Mouse (Mus musculus): ENCODE data around the gene Mrps27. TPM values are rescaled to one million over a fixed set of nuclear protein-coding genes. Genes with fewer than 3 reads are reported as not detected.

The Mrps27 gene
- polyA plus RNA-seq, 1 experiment from 2014 or later, result 36.3 TPM

- 63% methylated on average over 3 of the region's 3 CpGs for WGBS (ENCODE audit: insufficient replicate concordance)
- H3K9me3 ChIP-seq (replicated peaks), result no peaks in the 10 kb centered on the region
- H3K27me3 ChIP-seq, result no peaks in the 10 kb centered on the region
- no peak overlapping the region for H3K27ac ChIP-seq
- no peaks in the 10 kb centered on the region for H3K4me1 ChIP-seq (replicated peaks)
- no peak overlapping the region for H3K4me2 ChIP-seq
- no peak for DNase-seq
- H3K36me3 ChIP-seq, result 0 out of 2 replicates have a peak, but pooled peaks cover 4% of the 10 kb centered on the region
- H3K9ac ChIP-seq, result no peak overlapping the region
- ATAC-seq (ENCODE audit: low read depth), result no peak
- no peak overlapping the region for H3K4me3 ChIP-seq (replicated peaks)
These were observed 48.5 kb downstream of the Mrps27 start for GRCm38 (mm10) chr13:99393128-99393527.

DNA sequence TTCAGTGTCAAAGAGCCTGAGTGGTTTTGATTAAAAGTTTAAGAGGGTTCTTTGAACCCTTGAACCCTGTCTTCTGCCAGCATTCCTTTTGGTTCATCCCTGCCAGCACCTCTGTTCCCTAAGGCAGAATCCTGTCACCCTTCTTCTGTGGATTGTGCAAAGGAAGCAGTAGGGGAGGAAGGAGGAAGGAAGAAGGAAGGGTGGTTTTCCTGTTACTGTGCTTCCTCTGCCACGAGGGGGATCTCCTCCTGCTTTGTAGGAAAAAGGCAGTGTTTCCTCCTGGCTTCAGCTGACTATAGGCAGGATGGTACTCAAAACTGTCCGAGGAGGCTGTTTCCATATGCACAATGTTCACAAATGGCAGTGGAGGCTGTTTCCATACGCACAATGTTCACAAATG, 50.1 kb downstream of the Mrps27 start:
- no peak for DNase-seq
- H3K4me1 ChIP-seq (replicated peaks), result no peaks in the 10 kb centered on the region
- H3K36me3 ChIP-seq, result 0 out of 2 replicates have a peak, but pooled peaks cover 3% of the 10 kb centered on the region
- 52% methylated on average over 3 of the region's 3 CpGs for WGBS (ENCODE audit: insufficient replicate concordance)
- H3K27ac ChIP-seq, result no peak overlapping the region
- no peak overlapping the region for H3K4me2 ChIP-seq
- ATAC-seq (ENCODE audit: low read depth), result no peak
- no peak overlapping the region for H3K9ac ChIP-seq
- H3K27me3 ChIP-seq, result no peaks in the 10 kb centered on the region
- no peak overlapping the region for H3K4me3 ChIP-seq (replicated peaks)
- no peaks in the 10 kb centered on the region for H3K9me3 ChIP-seq (replicated peaks)

DNA sequence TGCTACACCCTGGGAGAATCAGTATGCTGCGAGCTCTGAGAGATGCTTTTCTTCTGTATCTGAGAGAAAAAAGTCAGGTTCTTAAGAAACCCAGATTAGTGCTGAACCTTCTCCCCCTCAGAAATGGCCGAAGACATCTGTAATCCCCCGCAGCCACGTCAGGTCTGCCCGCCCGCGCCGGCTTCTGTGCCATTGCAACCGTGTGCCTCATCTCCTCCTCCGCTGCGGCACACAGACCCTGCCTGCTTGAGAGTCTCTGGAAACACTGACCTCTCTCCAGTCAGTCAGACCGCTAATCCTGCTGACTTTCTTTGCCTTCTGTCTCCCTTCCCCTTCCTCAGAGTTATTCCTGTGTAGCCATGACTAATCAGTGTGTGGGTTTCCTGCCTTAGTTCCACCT, 50.9 kb downstream of the Mrps27 start:
- Histone ChIP-seq H3K36me3 (peaks cover 5% of the 10 kb centered on the region), H3K27ac (no peak overlapping the region), H3K4me2 (no peak overlapping the region), H3K4me1 (replicated peaks) (no peaks in the 10 kb centered on the region), H3K9ac (no peak overlapping the region), H3K4me3 (replicated peaks) (no peak overlapping the region), H3K27me3 (no peaks in the 10 kb centered on the region), H3K9me3 (replicated peaks) (no peaks in the 10 kb centered on the region)
- WGBS (ENCODE audit: insufficient replicate concordance), result 78% methylated on average over 12 of the region's 12 CpGs
- DNase-seq, result no peak
- ATAC-seq (ENCODE audit: low read depth), result no peak

- Histone ChIP-seq H3K4me2 (no peak overlapping the region), H3K9me3 (replicated peaks) (no peaks in the 10 kb centered on the region), H3K4me3 (replicated peaks) (no peak overlapping the region), H3K4me1 (replicated peaks) (no peaks in the 10 kb centered on the region), H3K36me3 (peaks cover 13% of the 10 kb centered on the region), H3K27ac (no peak overlapping the region), H3K9ac (no peak overlapping the region), H3K27me3 (no peaks in the 10 kb centered on the region)
- WGBS (ENCODE audit: insufficient replicate concordance), result 72% methylated on average over 7 of the region's 7 CpGs
- DNase-seq, result no peak
- no peak for ATAC-seq (ENCODE audit: low read depth)
These were observed 52.6 kb downstream of the Mrps27 start for GRCm38 (mm10) chr13:99397228-99397627.

GRCm38 (mm10) chr13:99398149-99398701, 53.6 kb downstream of the Mrps27 start:
- H3K36me3 ChIP-seq, result peaks cover 22% of the 10 kb centered on the region
- H3K4me2 ChIP-seq, result no peak overlapping the region
- H3K9ac ChIP-seq, result no peak overlapping the region
- no peaks in the 10 kb centered on the region for H3K9me3 ChIP-seq (replicated peaks)
- ATAC-seq (ENCODE audit: low read depth), result no peak
- H3K4me3 ChIP-seq (replicated peaks), result no peak overlapping the region
- no peak overlapping the region for H3K27ac ChIP-seq
- no peaks in the 10 kb centered on the region for H3K27me3 ChIP-seq
- 86% methylated on average over 12 of the region's 12 CpGs for WGBS (ENCODE audit: insufficient replicate concordance)
- DNase-seq, result no peak
- H3K4me1 ChIP-seq (replicated peaks), result no peaks in the 10 kb centered on the region

DNA sequence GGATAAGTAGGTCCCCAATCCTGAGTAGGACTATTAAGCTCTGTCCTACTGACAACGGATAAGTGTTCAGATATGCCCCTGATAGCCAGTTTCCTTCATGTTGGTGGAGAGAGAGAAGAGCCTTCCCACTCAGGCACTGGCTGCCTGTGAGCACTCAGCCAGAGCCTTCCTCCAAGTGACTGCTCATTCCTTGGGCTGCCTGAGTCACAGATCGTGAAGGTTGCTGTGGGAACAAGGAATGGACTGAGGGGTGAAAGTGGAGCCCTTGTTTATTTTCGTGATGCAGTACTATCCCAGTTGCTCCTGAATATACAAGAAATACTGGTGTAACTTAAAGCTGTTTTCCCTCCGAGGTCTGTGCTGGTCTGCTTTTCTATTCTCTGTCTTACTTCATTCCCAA, 54.8 kb downstream of the Mrps27 start:
- no peak for ATAC-seq (ENCODE audit: low read depth)
- Histone ChIP-seq H3K36me3 (peaks cover 33% of the 10 kb centered on the region), H3K27me3 (no peaks in the 10 kb centered on the region), H3K9me3 (replicated peaks) (no peaks in the 10 kb centered on the region), H3K4me1 (replicated peaks) (no peaks in the 10 kb centered on the region), H3K9ac (no peak overlapping the region), H3K4me3 (replicated peaks) (no peak overlapping the region), H3K27ac (no peak overlapping the region), H3K4me2 (no peak overlapping the region)
- WGBS (ENCODE audit: insufficient replicate concordance), result 67% methylated on average over 4 of the region's 4 CpGs
- DNase-seq, result no peak

DNA sequence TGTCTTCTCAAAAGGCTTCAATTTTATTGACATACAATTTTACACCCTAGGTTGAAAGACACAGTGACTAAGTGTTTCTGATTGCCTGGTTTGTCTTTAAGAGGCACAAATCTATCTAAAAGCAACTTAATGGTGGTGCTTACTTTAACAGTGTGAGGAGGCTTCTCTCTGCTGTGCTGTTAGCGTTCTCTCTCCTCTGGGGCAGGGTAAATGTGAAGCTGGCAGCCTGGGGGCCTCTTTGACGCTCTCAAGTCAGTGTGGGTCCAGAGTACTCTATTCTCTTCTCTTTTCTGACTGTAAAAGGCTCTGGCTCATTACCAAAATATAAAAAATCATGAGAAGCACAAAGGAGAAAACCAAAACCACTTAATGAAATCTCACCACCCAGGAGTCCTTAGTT, 64.6 kb downstream of the Mrps27 start:
- Histone ChIP-seq H3K36me3 (peaks cover 79% of the 10 kb centered on the region), H3K4me1 (replicated peaks) (no peaks in the 10 kb centered on the region), H3K4me2 (no peak overlapping the region), H3K27ac (no peak overlapping the region), H3K9me3 (replicated peaks) (no peaks in the 10 kb centered on the region), H3K9ac (no peak overlapping the region), H3K27me3 (no peaks in the 10 kb centered on the region), H3K4me3 (replicated peaks) (no peak overlapping the region)
- DNase-seq (no peak), ATAC-seq (ENCODE audit: low read depth) (no peak)
- 79% methylated on average over 2 of the region's 2 CpGs for WGBS (ENCODE audit: insufficient replicate concordance)

GRCm38 (mm10) chr13:99410611-99411515, 66.3 kb downstream of the Mrps27 start:
- Histone ChIP-seq H3K27ac (no peak overlapping the region), H3K4me2 (no peak overlapping the region), H3K36me3 (peaks cover 79% of the 10 kb centered on the region), H3K4me1 (replicated peaks) (no peaks in the 10 kb centered on the region), H3K9ac (no peak overlapping the region), H3K4me3 (replicated peaks) (no peak overlapping the region), H3K27me3 (no peaks in the 10 kb centered on the region), H3K9me3 (replicated peaks) (no peaks in the 10 kb centered on the region)
- 78% methylated on average over 14 of the region's 14 CpGs for WGBS (ENCODE audit: insufficient replicate concordance)
- ATAC-seq (ENCODE audit: low read depth) (no peak), DNase-seq (no peak)

DNA sequence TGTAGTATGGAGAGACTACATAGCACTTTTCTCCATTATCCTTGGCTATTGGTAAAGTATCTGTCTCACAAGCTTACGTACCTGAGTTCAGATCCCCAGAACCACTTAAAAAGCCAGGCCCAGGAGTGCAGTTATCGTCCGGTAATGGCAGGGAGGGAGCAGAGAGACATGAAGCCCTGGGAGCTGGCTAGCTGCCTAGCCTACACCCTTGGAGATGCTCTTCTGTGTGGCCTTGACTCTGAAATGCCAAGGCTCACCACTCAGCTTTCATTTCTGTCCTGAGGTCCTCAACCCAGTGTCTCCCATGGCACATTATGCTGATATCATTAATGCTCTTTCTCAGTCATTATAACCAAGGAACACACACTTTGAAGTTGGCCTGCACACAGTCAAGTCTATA, 67.2 kb downstream of the Mrps27 start:
- 87% methylated on average over 3 of the region's 3 CpGs for WGBS (ENCODE audit: insufficient replicate concordance)
- ATAC-seq (ENCODE audit: low read depth) (no peak), DNase-seq (no peak)
- Histone ChIP-seq H3K27me3 (no peaks in the 10 kb centered on the region), H3K4me1 (replicated peaks) (no peaks in the 10 kb centered on the region), H3K4me3 (replicated peaks) (no peak overlapping the region), H3K9ac (no peak overlapping the region), H3K27ac (no peak overlapping the region), H3K4me2 (no peak overlapping the region), H3K36me3 (peaks cover 78% of the 10 kb centered on the region), H3K9me3 (replicated peaks) (no peaks in the 10 kb centered on the region)

DNA sequence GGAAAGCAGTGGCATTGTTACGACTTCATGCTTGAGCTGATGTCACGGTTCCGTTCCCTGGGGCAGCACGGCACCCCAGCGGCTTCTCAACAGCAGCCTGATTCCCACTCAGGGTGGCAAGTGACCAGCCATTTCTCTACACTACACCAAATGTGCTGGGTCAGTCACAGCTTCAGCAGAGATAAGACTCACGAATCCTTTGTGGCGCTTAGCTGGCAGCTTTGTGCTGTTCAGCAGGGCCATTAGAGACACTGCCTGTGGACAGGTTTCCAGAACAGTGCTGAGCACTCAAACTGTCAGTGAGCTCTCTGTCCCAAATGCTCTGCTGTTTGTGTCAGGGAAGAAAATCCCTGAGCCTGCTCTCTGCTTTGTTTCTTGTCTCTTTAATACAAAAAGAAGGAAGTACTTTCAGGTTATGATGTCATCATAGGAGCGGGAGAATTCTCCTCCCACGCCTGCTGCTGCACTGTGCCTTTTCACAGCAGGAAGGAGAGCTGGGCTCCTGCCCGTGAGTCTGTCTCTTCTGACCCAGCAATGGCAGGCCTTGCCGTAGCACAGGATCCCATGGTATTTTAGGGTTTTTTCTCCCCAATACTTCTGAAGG, 68.0 kb downstream of the Mrps27 start:
- DNase-seq, result no peak
- H3K4me3 ChIP-seq (replicated peaks), result no peak overlapping the region
- no peak overlapping the region for H3K27ac ChIP-seq
- WGBS (ENCODE audit: insufficient replicate concordance), result 66% methylated on average over 11 of the region's 11 CpGs
- H3K4me1 ChIP-seq (replicated peaks), result no peaks in the 10 kb centered on the region
- no peak overlapping the region for H3K9ac ChIP-seq
- ATAC-seq (ENCODE audit: low read depth), result no peak
- H3K4me2 ChIP-seq, result no peak overlapping the region
- H3K27me3 ChIP-seq, result no peaks in the 10 kb centered on the region
- no peaks in the 10 kb centered on the region for H3K9me3 ChIP-seq (replicated peaks)
- H3K36me3 ChIP-seq, result peaks cover 74% of the 10 kb centered on the region

DNA sequence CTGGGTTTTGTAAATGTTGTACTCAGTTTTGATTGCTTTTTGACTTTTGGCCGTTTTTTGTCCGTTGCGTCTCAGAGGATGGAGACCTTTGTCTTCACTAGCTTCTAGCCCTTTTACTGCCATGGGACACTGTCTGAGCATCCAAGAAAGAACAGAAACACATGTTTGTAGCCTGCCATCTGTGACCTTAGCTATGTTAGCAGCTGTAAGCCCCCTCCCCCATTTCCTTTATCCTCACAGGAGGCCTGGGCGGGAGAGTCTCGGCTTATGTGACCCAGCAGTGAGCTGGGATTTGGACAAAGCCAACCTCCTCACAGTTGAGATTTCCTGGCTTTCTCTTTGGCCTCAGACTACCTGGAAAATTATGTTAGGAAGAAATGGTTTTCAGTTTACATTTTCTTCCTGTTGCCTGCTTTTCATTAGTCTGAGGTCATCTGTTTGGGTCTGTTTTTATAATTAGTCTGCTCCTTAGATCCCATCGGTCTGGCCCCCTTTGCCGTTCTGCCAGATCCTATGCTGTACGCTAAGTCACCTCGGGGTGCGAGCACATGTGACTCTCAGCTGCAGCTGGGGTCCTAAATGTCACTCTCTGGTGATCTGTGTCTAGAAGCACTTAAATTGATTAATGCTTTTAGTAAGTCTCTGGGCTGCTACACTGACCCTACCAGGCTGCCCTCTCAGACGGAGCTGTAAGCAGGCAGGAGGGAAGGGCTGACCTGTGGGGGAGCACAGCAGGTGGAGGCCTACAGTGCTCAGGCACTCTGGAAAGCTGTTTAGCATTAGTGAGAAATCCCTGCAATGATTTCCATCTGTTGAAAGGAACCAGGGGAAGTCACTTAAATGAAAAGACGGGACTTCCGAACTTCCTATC, 69.1 kb downstream of the Mrps27 start:
- DNase-seq, result no peak

More for the DNA sequence above, 69.1 kb downstream of the Mrps27 start:
- Histone ChIP-seq H3K36me3 (peaks cover 72% of the 10 kb centered on the region), H3K4me2 (no peak overlapping the region), H3K9me3 (replicated peaks) (no peaks in the 10 kb centered on the region), H3K4me1 (replicated peaks) (no peaks in the 10 kb centered on the region), H3K27me3 (no peaks in the 10 kb centered on the region), H3K9ac (no peak overlapping the region), H3K4me3 (replicated peaks) (no peak overlapping the region), H3K27ac (no peak overlapping the region)
- 82% methylated on average over 13 of the region's 13 CpGs for WGBS (ENCODE audit: insufficient replicate concordance)
- ATAC-seq (ENCODE audit: low read depth), result no peak

Measured in liver, embryonic 13.5 days (tissue).